Mouse (Mus musculus) G1E (cell line): Measurements from ENCODE around the gene Wwox. TPM values are rescaled to one million over a fixed set of nuclear protein-coding genes. Genes with fewer than 3 reads are reported as not detected.

Experiments used
- ATAC-seq: 2 replicates; pipeline ENCODE4 v1.8.0; 2016; ENCODE audit warnings: mild to moderate bottlenecking; ENCODE audit not compliant: insufficient number of reproducible peaks, poor library complexity, low FRiP score, severe bottlenecking; ENCODE audit errors: extremely low read depth
- DNase-seq: peaks from one replicate; pipeline ENCODE4 v3.0.0; 2012; ENCODE audit warnings: low spot score
- H3K27me3 ChIP-seq: 2 replicates; pipeline ENCODE4 v1.6.1; 2012; ENCODE audit warnings: mild to moderate bottlenecking, low read length, inconsistent platforms; ENCODE audit not compliant: insufficient read depth
- H3K36me3 ChIP-seq: replicated peaks from 2 replicates; pipeline ENCODE3; 2012; ENCODE audit warnings: mild to moderate bottlenecking, inconsistent platforms
- H3K4me1 ChIP-seq: 2 replicates; pipeline ENCODE4 v1.6.1; 2012; ENCODE audit warnings: low read depth, low read length, inconsistent platforms, mixed read lengths; ENCODE audit not compliant: insufficient read depth
- H3K4me3 ChIP-seq: 2 replicates; pipeline ENCODE4 v1.5.1; 2012; ENCODE audit warnings: low read depth, mild to moderate bottlenecking, inconsistent platforms, low read length, moderate library complexity, mixed read lengths
- H3K9me3 ChIP-seq: replicated peaks from 2 replicates; pipeline ENCODE4 v1.6.1; 2012; ENCODE audit warnings: inconsistent platforms
- CTCF ChIP-seq: IDR thresholded peaks from 2 replicates; pipeline ENCODE4 v1.5.1; 2012; ENCODE audit warnings: low read depth, low read length, inconsistent platforms, mixed read lengths
- GATA1 ChIP-seq: IDR thresholded peaks from 2 replicates; pipeline ENCODE4 v1.6.1; 2012; ENCODE audit warnings: borderline replicate concordance, low read length, inconsistent platforms, mixed read lengths
- GATA2 ChIP-seq: IDR thresholded peaks from 2 replicates; pipeline ENCODE4 v1.6.1; 2012; ENCODE audit warnings: low read depth, low read length, inconsistent platforms, borderline replicate concordance
- POLR2AphosphoS5 ChIP-seq: IDR thresholded peaks from 2 replicates; pipeline ENCODE4 v1.6.1; 2012; ENCODE audit warnings: low read depth, low read length, inconsistent platforms; ENCODE audit not compliant: insufficient replicate concordance
- TAL1 ChIP-seq: conservative IDR thresholded peaks from 2 replicates; pipeline ENCODE4 v1.6.1; 2012; ENCODE audit warnings: low read depth, low read length, inconsistent platforms, mixed read lengths
- polyA plus RNA-seq: library from polyadenylated mRNA; stranded (reverse); fragments of >175 nt; gene quantifications from 2 replicates; pipeline ENCODE4 v1.2.3, GENCODE M21; 2012
- total RNA-seq, 2 experiments: library from RNA; stranded (forward) in 1 of 2; stranded (reverse) in 1 of 2; fragments of 200-1000 nt in 1 of 2; fragments of >200 nt in 1 of 2; fragmentation: Nextera tagmentation in 1 of 2; gene quantifications; 2 replicates each; pipeline ENCODE4 v1.2.3; 2014 to 2017

The Wwox gene
- total and polyA plus RNA-seq, 3 experiments, result 5.8 to 33.9 (median 7.2) TPM

DNA sequence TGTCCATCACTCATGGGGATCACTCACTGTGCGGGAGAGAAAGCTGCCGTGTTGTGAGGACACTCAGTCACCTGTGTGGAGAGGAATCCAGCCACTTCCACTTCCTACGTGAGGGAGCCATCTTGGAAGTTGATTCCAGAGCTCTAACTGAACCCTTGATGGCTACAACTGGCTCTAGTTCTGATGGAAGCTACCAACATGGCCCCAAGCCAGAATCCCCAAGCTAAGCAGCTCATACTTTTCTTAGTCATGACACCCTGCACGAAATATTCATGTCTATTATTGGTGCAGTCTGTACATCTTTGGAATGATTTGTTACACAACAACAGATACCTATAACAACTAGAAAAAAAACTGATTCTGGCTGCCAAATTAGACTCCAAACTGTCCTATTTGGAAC is 523.8 kb downstream of the Wwox start:
- Histone ChIP-seq H3K4me1 (no peaks in the 10 kb centered on the region), H3K36me3 (no peaks in the 10 kb centered on the region), H3K4me3 (no peak overlapping the region), H3K9me3 (peaks cover 72% of the 10 kb centered on the region), H3K27me3 (no peaks in the 10 kb centered on the region)
- TF ChIP-seq TAL1, result no peak
- TF ChIP-seq GATA2, result no peak
- TF ChIP-seq CTCF, result no peak
- no peak for TF ChIP-seq POLR2AphosphoS5
- no peak for TF ChIP-seq GATA1
- DNase-seq, result no peak
- ATAC-seq, result no peak

DNA sequence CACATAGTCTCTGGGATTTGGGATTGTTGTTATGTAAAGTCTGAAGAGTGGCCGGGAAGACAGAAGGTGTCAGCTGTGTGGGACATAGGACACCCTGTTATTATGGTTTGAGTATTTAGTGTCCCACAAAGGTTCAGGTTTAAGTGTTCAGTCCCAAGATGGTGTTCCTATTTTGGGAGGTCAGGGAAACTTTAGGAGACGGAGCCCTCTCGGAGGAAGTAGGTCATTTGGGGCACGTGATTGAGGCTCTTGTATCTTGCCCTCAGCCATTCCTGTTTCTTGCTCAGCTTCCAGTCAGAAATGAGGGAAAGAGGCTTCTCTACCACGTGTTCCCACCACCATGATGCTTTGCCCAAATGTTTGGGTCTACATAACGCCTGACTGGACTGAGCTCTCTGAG is 524.8 kb downstream of the Wwox start:
- Histone ChIP-seq H3K27me3 (no peaks in the 10 kb centered on the region), H3K4me1 (no peaks in the 10 kb centered on the region), H3K9me3 (peaks cover 73% of the 10 kb centered on the region), H3K4me3 (no peak overlapping the region), H3K36me3 (no peaks in the 10 kb centered on the region)
- TF ChIP-seq CTCF (no peak), TAL1 (no peak), POLR2AphosphoS5 (no peak), GATA1 (no peak), GATA2 (no peak)
- ATAC-seq (no peak), DNase-seq (no peak)

DNA sequence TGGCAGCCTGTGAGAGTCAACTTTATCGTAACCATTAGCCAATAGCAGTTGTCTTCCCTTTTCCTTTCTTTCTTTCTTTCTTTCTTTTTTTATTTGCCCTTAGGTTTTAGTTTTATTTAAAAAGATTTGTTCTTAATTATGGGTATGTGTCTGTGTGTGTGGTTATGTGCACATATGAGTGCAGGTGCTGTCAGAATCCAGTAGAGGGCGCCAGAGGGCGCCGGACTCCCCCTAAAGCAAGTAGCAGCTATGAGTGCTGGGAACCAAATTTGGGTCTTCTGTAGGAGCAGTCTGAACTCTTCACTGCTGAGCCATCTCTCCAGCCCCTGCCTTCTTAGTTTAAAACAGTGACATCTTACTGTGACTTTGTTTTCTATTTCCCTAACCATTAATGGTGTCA is 529.4 kb downstream of the Wwox start:
- ATAC-seq (no peak), DNase-seq (no peak)
- no peak overlapping the region for H3K4me3 ChIP-seq
- no peak for TF ChIP-seq GATA1
- no peak for TF ChIP-seq GATA2
- no peak for TF ChIP-seq TAL1
- no peak for TF ChIP-seq POLR2AphosphoS5
- TF ChIP-seq CTCF, result no peak
- H3K36me3 ChIP-seq, result no peaks in the 10 kb centered on the region
- H3K4me1 ChIP-seq, result no peaks in the 10 kb centered on the region
- H3K27me3 ChIP-seq, result no peaks in the 10 kb centered on the region
- H3K9me3 ChIP-seq, result peaks cover 81% of the 10 kb centered on the region

DNA sequence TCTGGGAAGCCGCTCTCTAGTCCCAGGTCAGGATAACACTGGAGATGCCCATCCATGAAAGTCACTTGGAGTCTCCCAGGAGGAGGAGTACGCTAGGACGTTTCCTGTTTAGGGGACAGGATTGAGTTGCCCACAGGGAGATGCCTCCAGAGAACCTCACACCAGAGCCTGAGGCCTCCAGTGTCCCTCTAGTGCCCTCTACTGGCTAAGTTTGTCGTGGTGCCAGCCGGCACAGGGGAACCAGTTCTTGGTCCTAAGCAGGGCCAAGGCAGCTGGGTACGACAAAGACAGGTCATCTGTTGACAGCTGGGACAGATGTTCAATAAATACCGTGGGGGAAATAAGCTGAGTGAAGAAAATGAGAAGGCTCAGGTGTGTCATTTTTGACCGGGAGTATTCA is 531.9 kb downstream of the Wwox start:
- H3K27me3 ChIP-seq, result no peaks in the 10 kb centered on the region
- ATAC-seq, result no peak
- DNase-seq, result no peak
- no peak overlapping the region for H3K4me3 ChIP-seq
- H3K9me3 ChIP-seq, result peaks cover 80% of the 10 kb centered on the region
- no peaks in the 10 kb centered on the region for H3K4me1 ChIP-seq
- TF ChIP-seq CTCF (no peak), POLR2AphosphoS5 (no peak), GATA1 (no peak), GATA2 (no peak), TAL1 (no peak)
- no peaks in the 10 kb centered on the region for H3K36me3 ChIP-seq

DNA sequence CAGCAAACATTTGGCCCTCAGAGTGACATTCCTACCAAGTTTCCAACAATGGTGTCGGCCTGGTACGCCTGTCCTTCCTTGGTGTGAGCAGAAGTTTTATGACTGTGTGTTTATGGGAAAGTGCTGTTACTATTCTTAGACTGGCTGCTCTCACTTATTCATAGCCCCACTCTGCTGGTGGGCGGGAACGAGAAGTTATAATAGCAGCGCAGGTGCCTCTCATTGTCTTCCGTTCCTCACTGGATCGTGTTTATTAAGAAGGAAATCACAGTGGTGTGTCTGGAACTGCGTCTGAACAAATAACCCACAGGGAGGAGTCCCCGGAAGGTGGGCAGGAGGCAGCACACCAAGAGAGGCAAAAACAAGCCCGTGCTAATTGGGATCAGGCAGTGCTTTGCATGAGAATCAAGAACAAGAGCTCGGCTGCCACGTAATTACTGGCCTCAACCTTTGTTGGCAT is 533.6 kb downstream of the Wwox start:
- Histone ChIP-seq H3K4me1 (no peaks in the 10 kb centered on the region), H3K9me3 (peaks cover 83% of the 10 kb centered on the region), H3K36me3 (no peaks in the 10 kb centered on the region), H3K4me3 (no peak overlapping the region), H3K27me3 (no peaks in the 10 kb centered on the region)
- no peak for ATAC-seq
- DNase-seq, result no peak
- no peak for TF ChIP-seq GATA1
- no peak for TF ChIP-seq GATA2
- TF ChIP-seq TAL1, result no peak
- TF ChIP-seq POLR2AphosphoS5, result no peak
- TF ChIP-seq CTCF, result no peak

DNA sequence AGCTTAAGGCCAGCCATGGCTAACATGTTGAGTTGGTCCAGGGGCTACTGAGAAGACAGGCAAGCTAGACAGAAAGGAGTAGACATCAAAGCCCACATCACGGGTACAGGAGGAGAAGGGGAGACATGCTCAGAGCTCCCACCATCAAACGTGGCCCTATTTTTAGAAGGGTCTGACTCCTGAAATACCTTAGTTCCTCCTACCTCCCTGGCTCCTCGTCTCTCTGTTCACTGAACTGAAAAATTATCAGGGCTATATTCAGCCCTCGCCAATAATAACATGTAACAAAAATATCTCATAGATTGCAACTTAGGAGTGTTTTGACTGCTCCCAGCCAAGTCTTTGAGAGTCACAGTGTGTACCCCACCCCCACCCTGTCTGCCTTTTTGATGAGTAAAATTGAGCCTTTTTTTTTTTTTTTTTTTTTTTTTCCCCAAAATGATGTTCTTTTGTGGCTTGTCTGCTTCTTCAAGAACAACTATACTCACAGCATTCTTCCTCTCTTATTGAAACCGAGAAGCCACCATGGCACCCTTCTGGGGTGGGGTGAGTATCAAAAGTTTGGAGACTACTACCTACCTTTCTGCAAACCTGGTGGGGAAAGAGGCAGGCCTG is 535.0 kb downstream of the Wwox start:
- no peaks in the 10 kb centered on the region for H3K36me3 ChIP-seq
- TF ChIP-seq TAL1, result no peak
- TF ChIP-seq POLR2AphosphoS5, result no peak
- TF ChIP-seq CTCF, result no peak
- TF ChIP-seq GATA2, result no peak
- no peak for TF ChIP-seq GATA1
- H3K4me3 ChIP-seq, result no peak overlapping the region
- H3K9me3 ChIP-seq, result peaks cover 79% of the 10 kb centered on the region
- no peaks in the 10 kb centered on the region for H3K27me3 ChIP-seq
- H3K4me1 ChIP-seq, result no peaks in the 10 kb centered on the region
- no peak for DNase-seq
- no peak for ATAC-seq
